Mouse (Mus musculus): ENCODE results near the gene Ppp4r1. TPM values are rescaled to one million over a fixed set of nuclear protein-coding genes. Genes with fewer than 3 reads are reported as not detected.

Ppp4r1 gene
- total RNA-seq, 2 experiments from 2014 or later, result 40.8 to 48.8 TPM

DNA sequence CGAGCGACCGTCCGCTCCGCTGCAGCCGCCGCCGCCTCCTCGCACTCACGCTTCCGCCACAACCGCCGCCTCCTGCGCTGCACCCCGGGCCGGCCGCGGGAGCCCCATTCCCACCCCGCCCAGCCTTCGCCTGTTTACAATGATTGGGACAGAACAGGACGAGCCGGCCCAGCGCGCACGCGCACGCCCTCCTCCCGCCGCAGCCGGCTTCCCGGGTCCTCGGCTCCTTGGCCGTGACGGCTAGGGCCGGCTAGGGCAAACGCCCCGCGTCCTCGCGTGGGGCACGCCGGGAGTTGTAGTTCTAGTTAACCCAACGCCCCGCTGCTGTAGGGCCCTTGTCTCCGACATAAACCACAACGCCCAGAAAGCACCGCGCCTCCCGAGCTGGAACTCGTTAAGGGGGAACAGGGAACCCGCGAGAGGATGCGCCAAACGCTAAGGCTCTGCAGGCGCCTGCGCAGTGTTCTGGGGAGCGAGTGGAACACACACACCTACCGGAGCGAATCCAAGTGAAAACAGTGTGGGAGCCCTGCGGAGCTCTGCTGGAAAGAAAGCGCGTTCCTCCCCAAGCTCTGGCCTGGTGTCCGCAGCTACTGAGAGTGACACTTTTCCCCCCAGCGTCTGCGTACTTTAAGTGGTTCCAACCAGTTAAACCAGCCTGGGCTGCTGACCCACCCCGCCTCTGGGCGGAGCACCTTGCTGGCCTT is 102.5 kb downstream of the Ppp4r1 start:
- intact Hi-C loops (cut with DNase I), result loop anchor here (5.0 to 10.0 kb wide), 3 partner anchors 67 to 1550 kb away; partner anchors contain the start of genes Pja2, Twsg1 and Washc1
- DNase-seq, result peak; percentile 97 to 98

GRCm38 (mm10) chr17:65885398-65885696 is 103.0 kb downstream of the Ppp4r1 start:
- DNase-seq, result no peak
- intact Hi-C loops (cut with DNase I), result loop anchor here (10.0 kb wide), 1 partner anchor 1551 kb away; the partner anchor contains the start of gene Pja2

GRCm38 (mm10) chr17:65885697-65886529 is 103.5 kb downstream of the Ppp4r1 start, which contains the start of gene Ralbp1:
Gene Ralbp1, minus strand, starts transcription at chr17:65885798.
- DNase-seq, result peak in 1 of 2 experiments; percentile 32
- intact Hi-C loops (cut with DNase I), result loop anchor here (10.0 kb wide), 1 partner anchor 1551 kb away; the partner anchor contains the start of gene Pja2

GRCm38 (mm10) chr17:65886571-65886970 is 104.2 kb downstream of the Ppp4r1 start:
- peak in 1 of 2 experiments; percentile 15 for DNase-seq
- intact Hi-C loops (cut with DNase I), result loop anchor here (10.0 kb wide), 1 partner anchor 1552 kb away; the partner anchor contains the start of gene Pja2

DNA sequence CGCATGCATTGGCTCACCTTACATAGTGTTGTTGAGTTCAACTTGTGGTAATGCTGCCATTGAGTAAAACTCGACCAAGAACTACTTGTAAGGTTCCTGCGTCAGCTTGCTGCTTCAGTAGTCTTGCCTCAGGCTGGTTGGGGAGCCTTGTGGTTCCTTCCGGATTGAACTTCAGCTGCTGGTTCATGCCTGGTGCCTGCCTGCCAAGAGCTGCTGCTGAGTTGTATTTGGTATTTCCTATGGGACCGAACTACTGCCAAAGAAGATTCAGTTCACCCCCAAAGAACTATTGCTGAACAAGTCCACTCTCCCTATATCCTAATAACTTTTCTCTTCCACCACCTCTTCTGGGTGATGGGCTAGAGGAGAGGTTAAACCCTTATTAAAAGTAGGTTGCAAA is 107.1 kb downstream of the Ppp4r1 start:
- DNase-seq, result no peak
- intact Hi-C loops (cut with DNase I), result loop anchor here (10.0 kb wide), 1 partner anchor 1555 kb away; the partner anchor contains the start of gene Pja2

Other genes with a start within 250 kb of the Ppp4r1 start
- not detected for gene Tmem232, start 241.8 kb upstream of the Ppp4r1 start, total RNA-seq (2021)
- gene Vapa, start 169.0 kb upstream of the Ppp4r1 start, total RNA-seq (2021), result 10 to 100 TPM; 76.3 to 86.5 TPM
- gene Txndc2, start 140.4 kb upstream of the Ppp4r1 start, total RNA-seq (2021), result not detected
- gene Rab31, start 9.8 kb upstream of the Ppp4r1 start, total RNA-seq (2021), result 10 to 100 TPM; 13.6 to 15.6 TPM
- gene Ralbp1, start 103.2 kb downstream of the Ppp4r1 start, total RNA-seq (2021), result 10 to 100 TPM; 39.4 to 41.1 TPM
- gene Twsg1, start 168.7 kb downstream of the Ppp4r1 start, total RNA-seq (2021), result 10 to 100 TPM; 73.7 to 75.5 TPM

Measured in heart, postnatal 36 days (tissue).